Mouse (Mus musculus) CD4-positive naive resting alpha-beta T cell, adult 57 days (primary cell): ENCODE measurements around the gene Prl3b1. TPM values are rescaled to one million over a fixed set of nuclear protein-coding genes. Genes with fewer than 3 reads are reported as not detected.

Source experiments
- total RNA-seq: library from RNA; stranded (reverse); gene quantifications from one replicate; pipeline ENCODE4 v1.2.4, GENCODE M21; 2023

The Prl3b1 gene
- total RNA-seq: not detected

DNA sequence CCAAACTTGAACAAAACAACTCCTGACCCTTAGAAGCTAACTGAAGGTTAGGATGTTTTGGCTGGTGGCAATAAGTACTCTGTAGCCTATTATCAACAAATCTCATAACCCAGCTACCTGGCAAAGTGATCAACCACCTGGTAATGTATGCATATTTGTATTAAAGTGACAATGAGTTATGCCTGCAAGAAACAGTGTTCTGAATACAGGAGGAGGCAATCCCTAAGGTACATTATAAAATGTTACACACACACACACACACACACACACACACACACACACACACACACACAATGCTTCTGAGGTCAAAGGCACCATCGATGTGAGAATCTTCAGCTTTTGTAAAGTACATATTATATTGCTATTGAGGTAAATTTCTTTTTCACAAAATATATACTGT, at the start of gene Prl3b1:
Gene Prl3b1, plus strand, starts transcription at position 301 of the 400 bp plus-strand sequence.

DNA sequence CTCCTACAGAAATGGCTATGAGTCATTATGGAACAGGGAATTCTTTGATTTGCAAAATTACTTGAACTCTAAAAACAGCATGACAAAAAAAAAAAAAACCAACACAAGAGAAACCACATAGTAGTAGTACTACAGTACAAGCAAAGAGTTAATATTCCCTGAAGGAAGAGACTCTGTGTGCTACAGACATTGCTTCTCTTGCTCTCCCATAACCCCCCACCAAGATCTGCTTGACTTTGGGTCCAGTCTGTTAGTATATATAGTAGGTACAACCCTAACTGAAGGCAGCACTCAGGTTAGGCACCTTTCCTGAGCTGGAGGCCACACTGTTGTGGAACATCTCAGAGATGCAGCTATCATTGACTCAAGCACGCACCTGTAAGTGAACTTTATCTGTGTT, 45.3 kb upstream of the Prl3b1 start, which contains the start of gene Prl3c1:
Gene Prl3c1, plus strand, starts transcription at position 301 of the 400 bp plus-strand sequence.

DNA sequence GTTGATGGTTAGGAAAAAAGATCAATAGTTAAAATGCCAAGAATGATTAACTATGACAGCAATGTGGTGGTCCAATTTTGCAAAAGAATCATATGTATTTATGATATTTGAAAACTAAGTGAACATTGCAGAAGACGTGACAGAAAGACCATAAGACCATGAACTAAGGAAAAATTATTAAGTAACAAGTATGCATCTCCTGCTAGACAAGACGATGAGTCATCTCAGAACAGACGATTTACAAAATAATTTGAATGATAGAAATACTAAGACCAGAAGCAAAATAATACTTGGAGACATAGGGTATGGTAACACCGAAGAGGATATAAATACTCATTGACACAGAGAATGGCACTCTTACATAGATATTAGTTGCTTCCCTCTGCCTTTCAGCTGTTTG, 17.5 kb downstream of the Prl3b1 start, which contains the start of gene Prl3a1:
Gene Prl3a1, plus strand, starts transcription at position 301 of the 400 bp plus-strand sequence.

Other genes with a start within 250 kb of the Prl3b1 start
- not detected for gene Prl, start 184.3 kb upstream of the Prl3b1 start, total RNA-seq
- gene Prl3d1, start 147.7 kb upstream of the Prl3b1 start, total RNA-seq: not detected
- not detected for gene Prl3d2, start 120.1 kb upstream of the Prl3b1 start, total RNA-seq
- gene Prl3d3, start 85.1 kb upstream of the Prl3b1 start, total RNA-seq: not detected
- not detected for gene Prl3c1, start 45.2 kb upstream of the Prl3b1 start, total RNA-seq
- not detected for gene Prl3a1, start 17.6 kb downstream of the Prl3b1 start, total RNA-seq
- not detected for gene Prl6a1, start 70.8 kb downstream of the Prl3b1 start, total RNA-seq
- not detected for gene Prl8a2, start 103.8 kb downstream of the Prl3b1 start, total RNA-seq
- not detected for gene Prl2b1, start 149.0 kb downstream of the Prl3b1 start, total RNA-seq
- not detected for gene Prl8a6, start 196.8 kb downstream of the Prl3b1 start, total RNA-seq